Mouse (Mus musculus) liver, adult 2 months (tissue): ENCODE measurements around the gene Klhdc8b.

Experiments
- CTCF ChIP-seq: fragments of 200-500 bp; IDR thresholded peaks from 2 replicates; pipeline ENCODE4 v1.5.1; 2011; ENCODE audit warnings: low read depth, low read length, control low read depth
- POLR2A ChIP-seq: fragments of 200-500 bp; IDR thresholded peaks from 2 replicates; pipeline ENCODE4 v1.6.1; 2011; ENCODE audit warnings: low read length, control low read depth; ENCODE audit not compliant: insufficient read depth; ENCODE audit errors: extremely low read depth

DNA sequence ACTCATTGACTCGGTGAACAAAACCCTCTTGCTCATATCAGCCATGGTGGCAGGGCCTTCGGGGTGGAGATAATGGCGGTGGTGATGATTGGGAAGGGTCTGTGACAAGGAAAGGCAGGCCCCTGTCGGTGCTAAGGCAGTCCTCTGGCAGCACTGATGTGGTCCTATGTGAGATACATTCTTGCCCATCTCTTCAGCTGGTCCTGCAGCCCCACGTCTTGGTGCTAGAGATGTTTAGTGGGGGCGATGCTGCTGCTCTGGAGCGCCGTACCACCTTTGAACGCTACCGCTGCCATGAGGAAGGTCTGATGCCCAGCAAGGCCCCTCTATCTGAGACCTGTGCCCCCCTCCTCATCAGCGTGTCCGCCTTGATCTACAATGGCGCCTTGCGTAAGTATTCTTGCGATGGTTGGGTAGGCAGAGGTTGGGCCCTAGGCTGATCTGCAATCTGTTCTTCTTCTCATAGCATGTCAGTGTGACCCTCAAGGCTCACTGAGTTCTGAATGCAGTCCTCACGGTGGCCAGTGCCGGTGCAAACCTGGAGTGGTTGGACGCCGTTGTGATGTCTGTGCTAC, 24.0 kb upstream of the Klhdc8b start:
- TF ChIP-seq CTCF, result no peak
- TF ChIP-seq POLR2A, result no peak
